Mouse (Mus musculus): Measurements from ENCODE around the gene R3hdml.

The R3hdml gene

DNA sequence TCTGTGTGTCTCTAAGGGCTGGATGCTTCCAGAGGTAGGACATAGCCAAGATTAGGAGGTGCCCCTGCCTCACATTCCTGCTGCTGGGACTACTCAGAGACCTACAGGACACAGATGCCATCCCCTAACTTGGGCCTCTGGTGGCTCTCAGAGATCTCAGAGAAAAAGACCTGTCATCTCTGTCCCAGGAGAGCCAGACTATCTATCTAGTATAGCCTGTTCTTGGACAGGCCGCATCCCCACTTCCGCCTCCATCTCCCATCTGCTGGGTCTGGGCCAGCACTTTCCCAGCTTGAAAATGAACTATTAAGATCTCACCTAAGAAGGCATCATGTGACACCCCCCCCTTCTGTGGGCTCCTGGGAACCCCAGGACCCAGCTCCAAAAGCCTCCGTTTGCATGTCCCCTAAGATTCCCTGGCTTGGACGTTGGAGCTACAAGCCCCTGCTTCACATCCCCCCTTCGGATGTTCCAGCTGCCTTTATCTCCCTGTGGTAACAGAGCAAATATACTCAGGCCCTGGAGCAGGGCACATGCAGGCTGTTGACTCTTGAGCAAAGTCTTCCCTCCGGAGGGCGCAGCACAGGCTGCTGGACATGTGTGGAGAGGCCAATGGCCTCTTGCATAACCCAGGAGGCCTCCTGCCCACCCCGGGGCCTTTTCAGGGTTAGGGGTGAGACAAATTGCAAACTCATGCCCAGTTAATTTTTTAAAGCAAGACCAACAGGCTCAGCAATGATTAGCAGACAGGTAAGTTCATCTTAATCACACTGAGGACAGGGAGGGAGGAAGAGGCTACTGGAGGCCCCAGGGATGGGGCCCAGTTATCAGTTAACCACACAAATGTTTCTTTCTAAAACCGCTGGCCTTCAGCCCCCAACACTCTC is 48.4 kb downstream of the R3hdml start:
- DNase-seq (ENCODE audit: low read depth, low spot score): no peak

DNA sequence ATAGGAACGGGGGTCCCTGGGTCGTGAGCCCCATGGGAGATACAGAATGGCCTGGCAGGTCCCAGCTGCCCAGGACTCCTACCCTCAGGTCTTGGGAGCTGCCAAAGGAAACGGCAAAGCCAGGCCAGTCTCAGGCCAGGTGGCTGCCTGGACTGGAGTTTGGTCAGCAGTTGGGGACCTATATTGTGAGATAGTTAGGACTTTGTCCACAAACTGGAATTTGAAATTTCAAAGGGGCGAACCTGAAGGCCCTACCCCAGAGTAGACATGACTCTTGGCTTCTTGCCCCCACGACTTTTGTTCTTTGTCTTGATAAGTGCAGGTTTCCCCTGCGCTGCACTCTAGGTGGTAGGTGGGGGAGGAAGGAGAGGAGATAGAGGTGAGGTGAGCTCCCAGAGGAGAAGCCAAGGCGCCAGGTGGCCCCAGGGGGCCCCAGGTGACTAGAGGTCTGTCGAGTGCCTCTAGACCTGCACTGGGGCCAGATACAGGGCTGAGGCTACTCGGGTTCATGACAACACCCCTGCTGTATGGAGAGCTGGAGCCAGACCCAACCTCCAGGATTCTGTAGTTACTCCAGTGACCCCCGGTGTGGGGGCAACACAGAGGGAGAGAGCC is 49.6 kb downstream of the R3hdml start:
- DNase-seq (ENCODE audit: low read depth, low spot score): no peak

DNA sequence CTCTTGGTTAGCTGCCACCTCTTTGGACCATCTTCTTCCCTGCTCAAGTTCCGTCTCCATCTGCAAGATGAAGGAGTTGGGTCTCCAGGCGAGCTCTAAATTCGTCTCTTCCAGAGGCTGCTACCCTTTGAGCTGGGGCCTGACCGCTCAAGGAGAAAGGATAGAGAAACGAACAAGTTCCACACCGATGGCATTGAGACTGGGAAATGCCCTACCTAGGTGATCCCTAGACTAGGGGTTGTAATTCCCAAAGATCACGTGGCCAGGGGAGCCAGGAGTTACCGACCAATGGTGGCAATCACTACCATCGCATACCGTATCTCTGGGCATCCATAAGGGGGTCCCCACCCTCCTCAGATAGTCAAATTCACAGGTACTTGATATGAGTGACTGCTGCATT is 50.6 kb downstream of the R3hdml start:
- no peak for DNase-seq (ENCODE audit: low read depth, low spot score)

DNA sequence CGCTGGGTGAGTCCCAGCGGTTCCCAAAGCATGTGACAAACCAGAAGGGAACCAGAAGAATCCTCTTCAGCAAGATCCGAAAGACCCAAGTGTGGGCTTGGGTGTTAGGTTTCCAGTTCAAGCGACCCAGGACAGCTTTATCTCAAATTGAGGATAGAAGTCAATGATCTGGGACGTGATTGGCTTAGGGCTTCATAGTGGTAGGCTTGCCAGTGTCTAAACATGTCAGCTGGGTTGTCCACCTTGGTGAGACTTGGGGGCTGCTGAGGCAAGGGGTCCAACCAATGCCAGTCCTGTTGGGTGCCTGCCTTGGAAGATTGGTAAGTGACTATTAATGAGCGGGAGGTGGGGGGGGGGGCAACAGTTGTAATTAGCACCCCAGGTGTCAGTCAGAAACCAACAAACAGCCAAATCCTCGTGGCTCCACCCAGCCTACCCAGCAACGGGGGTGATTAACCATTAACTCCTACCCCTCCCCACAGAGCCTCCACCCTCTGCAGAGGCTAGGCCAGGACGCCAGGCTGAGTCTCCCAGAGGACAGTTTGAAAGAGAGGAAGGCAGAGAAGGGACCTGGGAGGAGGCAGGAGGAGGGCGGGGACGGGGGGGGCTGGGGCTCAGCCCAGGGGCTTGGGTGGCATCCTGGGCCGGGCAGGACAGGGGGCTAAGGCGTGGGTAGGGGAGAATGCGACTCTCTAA is 54.7 kb downstream of the R3hdml start:
- no peak for DNase-seq (ENCODE audit: low read depth, low spot score)

DNA sequence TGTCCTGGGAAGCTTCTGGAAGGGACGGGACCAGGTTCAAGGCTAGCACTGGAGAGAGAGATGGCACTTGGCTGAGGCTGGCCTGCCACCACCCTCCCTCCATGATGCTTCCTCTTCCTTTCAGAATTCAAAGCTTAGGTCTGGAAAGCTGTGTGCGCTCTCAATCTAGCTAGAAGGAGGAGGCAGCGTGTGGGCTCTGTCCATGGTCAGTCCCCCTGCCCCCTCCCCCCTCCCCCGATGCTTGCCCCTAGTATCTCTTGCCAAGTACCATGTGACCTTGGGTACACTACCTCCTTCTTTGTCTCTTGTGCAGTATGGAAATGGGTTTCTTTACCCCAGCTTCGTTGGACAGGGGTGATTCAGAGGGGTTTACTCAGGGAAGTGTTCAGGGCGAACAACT is 56.7 kb downstream of the R3hdml start:
- no peak for DNase-seq (ENCODE audit: low read depth, low spot score)

DNA sequence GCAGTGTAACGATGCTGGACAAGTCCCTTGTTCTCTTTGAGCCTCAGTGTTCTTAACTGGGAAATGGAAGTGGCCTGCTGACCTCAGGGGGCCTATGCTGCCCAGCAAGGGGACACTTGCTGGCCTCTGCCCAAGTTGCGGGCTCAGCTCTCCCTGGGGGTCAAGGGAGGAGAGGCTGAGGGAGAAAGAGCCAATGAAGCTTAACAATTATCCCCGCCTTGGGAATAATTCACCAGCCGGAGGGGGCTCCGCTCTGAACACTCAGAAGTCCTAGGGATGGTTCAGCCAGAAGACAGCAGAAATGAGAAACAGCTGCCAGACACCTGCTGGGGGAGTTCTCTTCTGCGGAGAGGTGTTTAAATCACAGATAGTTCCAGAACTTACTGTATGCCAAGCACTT is 57.7 kb downstream of the R3hdml start:
- DNase-seq (ENCODE audit: low read depth, low spot score): no peak
